Mouse (Mus musculus): ENCODE data around the gene Ankef1.

DNA sequence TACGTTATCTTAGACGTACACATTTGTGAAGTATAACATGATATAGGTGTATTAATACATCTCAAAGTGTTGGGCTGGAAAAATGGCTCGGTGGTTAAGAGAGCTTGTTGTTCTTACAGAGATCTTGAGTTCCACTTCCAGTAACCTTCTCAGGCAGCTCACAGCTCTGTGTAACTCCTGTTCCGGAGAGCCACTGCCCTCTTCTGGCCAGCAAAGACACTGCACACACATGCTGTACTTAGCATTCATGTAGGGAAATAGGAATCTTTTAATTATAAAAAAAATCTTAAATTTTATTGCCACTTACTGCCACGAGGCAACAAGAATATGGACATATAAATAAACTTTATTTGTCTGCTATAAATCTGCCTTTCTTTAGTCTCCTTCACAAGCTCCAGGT, 56.3 kb downstream of the Ankef1 start:
- TF ChIP-seq POLR2A (IDR thresholded peaks at IDR 0.05; ENCODE audit: low read depth, low read length) (no peak), CTCF (IDR thresholded peaks at IDR 0.05; ENCODE audit: borderline replicate concordance, insufficient read depth, low read length) (peak; percentile 39; the same call in 1 of the 2 replicates)

All from embryonic fibroblast, embryonic 13.5 days (primary cell).